Mouse (Mus musculus) ES-CJ7 (cell line): Measurements from ENCODE around the gene Enam.
"Not testable (repeated sequence)": the region's sequence is repeated elsewhere in the genome, so short reads cannot be mapped to it uniquely, and the experiment has no call there.

Experiments used
- DNase-seq: peaks from one replicate; pipeline ENCODE4 v3.0.0; 2011; ENCODE audit warnings: low read depth, low spot score

Enam gene

DNA sequence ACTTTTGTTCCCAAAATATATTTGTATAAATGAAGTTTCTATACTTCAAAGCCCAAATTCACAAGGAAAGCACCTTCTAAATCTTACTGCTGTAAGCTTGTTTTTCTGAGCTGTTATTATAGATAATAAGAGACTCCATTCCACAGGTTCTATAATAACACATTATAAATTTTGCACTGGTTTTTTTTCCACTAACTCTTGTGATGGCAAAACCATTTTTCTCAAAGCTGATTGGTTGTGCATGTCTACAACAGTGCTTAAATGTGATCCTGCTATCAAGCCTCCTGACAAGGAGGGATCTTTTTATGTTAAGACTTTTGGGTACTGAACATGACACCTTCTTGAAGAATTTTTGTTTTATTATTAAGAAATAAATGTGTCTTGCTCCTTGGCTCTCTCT is at the start of gene Enam:
Enam (plus strand) TSS at position 301 of the 400 bp plus-strand sequence.
- no peak for DNase-seq

- DNase-seq = no peak
Observed at GRCm38 (mm10) chr5:88455691-88456090, 32.1 kb upstream of the Enam start, which contains the start of gene Ambn. Gene Ambn, plus strand, starts transcription at chr5:88455991.

DNA sequence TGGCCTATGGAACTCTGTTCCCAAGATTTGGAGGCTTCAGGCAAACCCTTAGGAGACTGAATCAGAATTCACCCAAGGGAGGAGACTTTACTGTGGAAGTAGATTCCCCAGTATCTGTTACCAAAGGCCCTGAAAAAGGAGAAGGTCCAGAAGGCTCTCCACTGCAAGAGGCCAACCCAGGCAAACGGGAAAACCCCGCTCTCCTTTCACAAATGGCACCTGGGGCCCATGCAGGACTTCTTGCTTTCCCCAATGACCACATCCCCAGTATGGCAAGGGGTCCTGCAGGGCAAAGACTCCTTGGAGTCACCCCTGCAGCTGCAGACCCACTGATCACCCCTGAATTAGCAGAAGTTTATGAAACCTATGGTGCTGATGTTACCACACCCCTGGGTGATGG is 20.3 kb upstream of the Enam start:
- no peak for DNase-seq

GRCm38 (mm10) chr5:88468807-88469704 is 18.7 kb upstream of the Enam start:
- no peak for DNase-seq

GRCm38 (mm10) chr5:88489004-88489403 is 1.2 kb downstream of the Enam start:
- DNase-seq = no peak

GRCm38 (mm10) chr5:88491111-88491510 is 3.3 kb downstream of the Enam start:
- no peak for DNase-seq

DNA sequence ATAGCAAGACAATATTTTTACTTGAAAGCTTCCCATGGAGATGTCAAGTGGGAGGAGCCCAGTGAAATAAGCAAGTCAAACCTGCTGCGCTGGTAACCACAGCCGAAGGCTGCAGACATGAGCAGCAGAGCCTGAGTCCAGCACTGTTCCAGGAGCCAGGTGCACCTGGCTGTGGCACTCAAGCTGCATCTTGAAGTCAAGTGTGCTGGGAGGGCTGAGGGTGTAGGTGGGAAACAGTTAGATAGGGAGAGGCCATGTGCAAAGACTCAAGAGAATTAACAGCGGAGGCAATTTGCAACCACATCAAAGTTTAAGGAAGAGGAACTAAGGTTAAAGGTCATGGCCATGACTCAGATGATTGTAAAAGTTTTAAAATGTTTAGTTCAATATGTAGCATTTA is 12.0 kb downstream of the Enam start:
- DNase-seq = no peak

- no peak for DNase-seq
Observed at GRCm38 (mm10) chr5:88508555-88508954, 20.8 kb downstream of the Enam start.

DNA sequence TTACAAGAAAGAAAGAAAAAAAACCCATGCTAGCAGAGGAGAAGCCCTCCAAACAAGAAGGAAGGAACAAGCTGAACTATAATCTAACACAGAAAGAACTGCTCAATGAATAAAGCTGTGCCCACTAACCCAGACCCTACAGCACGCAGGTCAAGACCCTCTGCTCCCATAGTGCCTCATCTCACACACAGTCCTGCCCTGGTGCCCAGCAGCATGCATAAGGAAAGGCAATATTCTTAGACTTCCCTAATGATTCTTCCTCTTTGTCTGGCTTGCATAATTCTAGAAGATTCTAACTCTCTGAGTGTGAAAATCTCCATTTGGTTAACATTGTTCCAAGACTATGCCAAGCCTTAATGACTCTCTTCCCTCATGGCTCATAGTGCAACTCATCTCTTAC is 21.2 kb downstream of the Enam start:
- no peak for DNase-seq

DNA sequence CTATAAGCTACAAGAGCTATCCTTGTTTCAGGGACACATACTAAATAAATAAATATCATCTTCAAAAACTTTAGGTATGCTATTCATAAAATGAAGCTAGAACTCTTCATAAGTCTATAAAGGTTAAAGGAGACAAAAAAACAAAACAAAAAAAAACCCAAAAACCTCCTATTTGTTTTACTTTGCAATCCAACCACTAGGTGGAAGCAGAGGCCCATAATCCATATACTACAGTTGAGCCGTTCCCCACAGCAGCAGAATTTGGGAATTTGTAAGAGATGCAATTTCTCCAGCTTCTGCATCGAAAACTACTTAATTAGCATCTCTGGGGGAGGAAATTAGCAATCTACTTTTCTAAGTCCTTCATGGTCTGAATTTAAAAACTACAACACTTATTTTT is 31.5 kb downstream of the Enam start:
- peak; percentile 45 for DNase-seq

GRCm38 (mm10) chr5:88527657-88528056 is 39.9 kb downstream of the Enam start, which contains the start of gene Jchain:
Gene Jchain, minus strand, starts transcription at chr5:88527891.
- no peak for DNase-seq

GRCm38 (mm10) chr5:88530908-88531307 is 43.1 kb downstream of the Enam start:
- DNase-seq = no peak

- no peak for DNase-seq
Observed at GRCm38 (mm10) chr5:88534697-88535096, 46.9 kb downstream of the Enam start.

DNA sequence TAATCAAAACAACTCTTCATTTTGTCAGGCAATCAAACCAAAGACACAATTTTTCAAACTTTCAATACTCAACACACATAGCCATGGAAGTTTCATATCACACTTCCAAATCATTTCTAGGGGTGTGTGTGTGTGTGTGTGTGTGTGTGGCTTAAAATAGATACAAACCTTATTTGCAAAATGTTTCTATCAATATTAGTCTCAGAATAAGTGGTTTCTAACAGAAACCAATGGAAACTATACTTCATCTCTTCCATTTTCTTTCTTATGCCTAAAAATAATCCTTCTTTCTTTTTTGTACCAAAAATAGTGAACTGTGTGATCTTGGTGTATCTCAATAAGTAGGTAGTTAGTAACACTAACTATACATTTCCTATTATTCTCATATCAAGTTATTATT is 53.1 kb downstream of the Enam start:
- DNase-seq = no peak

- peak; percentile 62 for DNase-seq
Observed at GRCm38 (mm10) chr5:88542651-88543282, 55.0 kb downstream of the Enam start.

GRCm38 (mm10) chr5:88544411-88544810 is 56.6 kb downstream of the Enam start:
- not testable (repeated sequence) for DNase-seq

DNA sequence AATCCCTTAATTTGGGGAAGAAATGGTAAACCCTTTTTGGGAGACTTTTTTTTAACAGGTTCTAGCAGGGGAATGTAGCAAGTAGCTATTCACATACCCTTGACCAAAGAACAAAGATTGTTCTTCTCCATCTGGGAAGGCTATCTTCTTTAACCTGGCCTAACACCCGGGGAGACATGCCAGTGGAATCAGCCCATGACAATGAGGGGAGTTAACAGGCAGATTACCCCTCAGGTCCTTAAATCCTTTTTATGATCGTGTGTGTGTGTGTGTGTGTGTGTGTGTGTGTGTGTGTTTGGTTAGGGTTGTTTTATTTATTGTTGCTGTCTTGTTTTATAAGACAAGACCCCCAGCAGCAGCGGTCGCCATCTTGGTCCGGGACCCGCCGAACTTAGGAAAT is 57.8 kb downstream of the Enam start:
- DNase-seq = no peak

GRCm38 (mm10) chr5:88553271-88554085 is 65.7 kb downstream of the Enam start:
- DNase-seq = no peak

DNA sequence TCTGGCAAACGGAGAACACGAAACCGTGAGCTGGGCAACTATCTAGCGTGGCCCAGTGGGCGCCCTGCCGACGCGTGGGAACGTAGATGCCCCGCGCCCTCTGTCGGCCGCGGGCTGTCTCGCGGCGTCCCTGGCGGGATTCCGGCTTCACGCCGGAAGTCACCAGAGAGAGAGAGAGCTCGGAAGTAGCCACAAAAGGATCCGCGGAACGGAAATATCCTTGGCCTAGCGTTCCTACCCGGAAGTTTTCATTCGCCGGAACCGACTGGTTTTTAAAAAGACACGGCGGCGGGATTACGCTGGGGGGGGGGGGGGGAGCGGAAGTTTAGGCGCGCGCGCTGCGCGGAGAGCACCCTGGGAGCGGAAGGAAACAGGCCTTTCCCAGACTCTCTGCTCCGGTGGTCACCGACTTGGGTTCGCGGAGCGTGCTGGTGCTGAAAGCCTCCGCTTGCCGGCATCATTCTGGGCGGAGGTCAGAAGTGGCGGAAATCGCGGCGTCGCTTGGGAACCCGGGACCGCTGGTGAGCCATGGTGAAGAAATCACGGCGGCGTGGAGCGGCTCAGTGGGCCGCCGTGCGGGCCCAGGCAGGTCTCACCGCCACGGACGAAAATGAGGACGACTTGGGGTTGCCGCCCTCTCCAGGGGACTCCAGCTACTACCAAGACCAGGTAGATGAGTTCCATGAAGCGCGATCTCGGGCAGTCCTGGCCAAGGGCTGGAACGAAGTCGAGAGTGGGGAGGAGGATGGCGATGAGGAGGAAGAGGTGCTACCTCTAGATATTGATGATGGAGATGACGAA is 66.5 kb downstream of the Enam start, which contains the start of gene Utp3:
Utp3 (plus strand) TSS at position 377 of the 801 bp plus-strand sequence.
- peak; percentile 98 for DNase-seq
